Mouse (Mus musculus) brown adipose tissue, adult 24 weeks (tissue): Measurements from ENCODE around the gene Rhbg. TPM values are rescaled to one million over a fixed set of nuclear protein-coding genes. Genes with fewer than 3 reads are reported as not detected.

Experiments used
- H3K27ac ChIP-seq: fragments of 200-500 bp; replicated peaks from 2 replicates; pipeline ENCODE4 v1.5.1; 2012; ENCODE audit warnings: low read depth, mild to moderate bottlenecking, low read length
- H3K4me1 ChIP-seq: fragments of 200-500 bp; 2 replicates; pipeline ENCODE4 v1.6.1; 2012; ENCODE audit warnings: low read length, mixed read lengths; ENCODE audit not compliant: control insufficient read depth, insufficient read depth, insufficient read length
- H3K4me3 ChIP-seq: fragments of 200-500 bp; 2 replicates; pipeline ENCODE4 v1.5.1; 2012; ENCODE audit warnings: low read depth, mild to moderate bottlenecking, low read length, moderate library complexity; ENCODE audit not compliant: insufficient read depth
- polyA plus RNA-seq: library from polyadenylated mRNA; stranded (reverse); fragments of >200 nt; gene quantifications from 2 replicates; pipeline ENCODE4 v1.2.4, GENCODE M21; 2012; ENCODE audit not compliant: missing spikeins, insufficient read depth, insufficient read length

The Rhbg gene
- polyA plus RNA-seq, 1 experiment = not detected

DNA sequence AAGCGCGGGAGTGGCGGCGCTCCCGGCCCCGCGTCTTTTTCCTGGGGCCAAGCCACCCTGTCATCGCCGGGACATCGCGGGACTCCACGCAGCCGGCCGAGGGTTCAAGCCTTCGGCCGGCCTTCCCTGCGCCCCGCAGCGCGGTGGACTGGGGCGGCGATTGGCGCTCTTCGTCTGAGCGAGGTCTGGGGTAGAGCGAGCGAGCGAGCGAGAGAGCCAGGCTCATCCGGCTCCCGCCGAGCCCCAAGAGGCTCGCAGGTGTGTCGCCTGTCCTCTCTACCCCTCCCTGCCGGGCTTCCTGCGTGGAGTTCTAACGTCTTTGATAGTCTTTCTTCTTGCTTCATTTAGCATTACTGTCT lies 53.6 kb downstream of the Rhbg start:
- Histone ChIP-seq H3K4me3 (peak overlapping the region; percentile 36), H3K27ac (no peak overlapping the region), H3K4me1 (peaks cover 4% of the 10 kb centered on the region; the same call in 1 of the 2 replicates)

DNA sequence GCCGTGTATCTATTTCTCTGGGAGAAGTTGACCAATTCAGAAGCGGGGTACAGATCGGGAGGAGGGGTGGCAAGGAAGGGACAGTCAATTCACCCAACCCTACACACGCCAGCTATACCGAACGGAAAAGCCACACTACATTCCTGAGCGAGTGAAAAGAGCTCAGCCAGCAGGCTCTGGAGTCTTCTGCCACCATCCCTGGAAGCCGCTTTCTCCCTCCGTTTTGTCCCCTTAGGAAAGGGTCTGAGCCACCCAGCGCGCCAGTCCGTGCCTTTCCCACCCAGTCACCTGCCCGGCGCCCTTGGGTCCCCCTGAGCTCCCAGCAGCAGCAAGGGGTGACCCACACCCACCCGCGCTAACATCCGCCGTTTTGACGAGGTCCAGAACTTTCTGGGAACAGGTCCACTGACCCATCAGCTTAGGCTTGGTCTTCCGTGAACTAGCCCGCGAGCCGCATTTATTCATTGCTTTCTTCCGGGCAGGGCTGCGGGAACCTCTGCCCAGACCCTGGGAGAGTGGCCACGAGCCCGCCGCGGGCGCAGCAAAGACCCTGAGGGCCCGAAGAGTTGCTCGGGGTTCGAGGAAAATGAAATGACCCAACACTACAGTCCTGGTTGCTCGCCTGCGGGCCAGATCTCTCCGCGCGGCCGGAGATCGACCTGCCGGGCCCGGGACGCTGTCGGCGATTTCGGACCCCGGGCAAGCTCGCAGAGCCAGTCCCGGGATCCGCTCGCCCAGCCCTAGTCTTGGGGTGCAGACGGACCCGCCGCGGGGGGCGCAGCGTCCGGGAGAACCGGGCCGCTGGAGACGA lies 54.1 kb downstream of the Rhbg start:
- H3K4me3 ChIP-seq = peak overlapping the region; percentile 36
- H3K27ac ChIP-seq = no peak overlapping the region
- peaks cover 4% of the 10 kb centered on the region; the same call in 1 of the 2 replicates for H3K4me1 ChIP-seq

GRCm38 (mm10) chr3:88199541-88200110 lies 54.9 kb downstream of the Rhbg start:
- Histone ChIP-seq H3K27ac (no peak overlapping the region), H3K4me1 (peaks cover 4% of the 10 kb centered on the region; the same call in 1 of the 2 replicates), H3K4me3 (no peak overlapping the region)

DNA sequence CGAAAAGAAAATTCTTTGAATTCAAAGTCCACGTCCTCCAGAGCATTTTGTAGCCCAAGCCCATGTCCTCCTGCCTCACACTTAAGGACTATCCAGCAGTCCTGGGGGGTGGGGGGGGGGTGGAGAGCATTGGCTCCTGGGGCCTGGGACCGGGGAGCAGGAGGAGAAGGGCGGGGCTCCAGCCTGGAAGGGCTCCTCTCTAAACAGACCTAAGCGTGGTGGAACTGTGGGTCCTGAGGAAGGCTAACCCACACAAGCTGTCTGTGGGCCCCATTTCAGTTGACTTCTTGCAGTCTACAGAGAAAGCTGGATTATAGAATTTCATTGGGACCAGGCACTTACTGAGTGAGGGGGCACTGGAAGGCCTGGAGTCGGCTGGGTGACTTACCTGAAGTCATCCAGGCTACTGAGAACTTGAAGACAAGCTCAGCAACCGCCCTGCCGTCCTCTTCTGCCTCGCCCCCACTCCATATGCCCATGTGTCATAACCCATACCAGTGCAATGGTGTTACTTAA lies 55.9 kb downstream of the Rhbg start:
- no peak overlapping the region for H3K27ac ChIP-seq
- H3K4me1 ChIP-seq = peaks cover 4% of the 10 kb centered on the region; the same call in 1 of the 2 replicates
- H3K4me3 ChIP-seq = no peak overlapping the region

- Histone ChIP-seq H3K4me1 (peaks cover 4% of the 10 kb centered on the region; the same call in 1 of the 2 replicates), H3K4me3 (no peak overlapping the region), H3K27ac (no peak overlapping the region)
These were observed 56.6 kb downstream of the Rhbg start for GRCm38 (mm10) chr3:88197741-88198504.

Other genes starting within 250 kb of the Rhbg start
- not detected in 2 replicates for gene Hapln2, start 227.1 kb downstream of the Rhbg start, polyA plus RNA-seq
- gene Gpatch4, start 211.6 kb downstream of the Rhbg start, polyA plus RNA-seq = 11.0 and 13.9 TPM in 2 replicates
- gene Naxe, start 196.2 kb downstream of the Rhbg start, polyA plus RNA-seq = 152 and 153 TPM in 2 replicates
- not detected in 2 replicates for gene Ttc24, start 176.4 kb downstream of the Rhbg start, polyA plus RNA-seq
- 1.1 TPM in 1 of 2 replicates, not detected in the other for gene Iqgap3, start 172.7 kb downstream of the Rhbg start, polyA plus RNA-seq
- gene Mef2d, start 112.3 kb downstream of the Rhbg start, polyA plus RNA-seq = 34.8 and 50.0 TPM in 2 replicates
- gene Gm38392, start 32.5 kb upstream of the Rhbg start, polyA plus RNA-seq = not detected in 2 replicates
- gene Tsacc, start 42.3 kb upstream of the Rhbg start, polyA plus RNA-seq = 12.9 and 20.4 TPM in 2 replicates
- gene Cct3, start 42.4 kb upstream of the Rhbg start, polyA plus RNA-seq = 120 and 173 TPM in 2 replicates
- 96.8 and 101 TPM in 2 replicates for gene Glmp, start 70.3 kb upstream of the Rhbg start, polyA plus RNA-seq
- 89.9 and 111 TPM in 2 replicates for gene Tmem79, start 81.4 kb upstream of the Rhbg start, polyA plus RNA-seq
- gene Smg5, start 81.6 kb upstream of the Rhbg start, polyA plus RNA-seq = 14.2 and 24.1 TPM in 2 replicates
- 2.1 TPM in 2 replicates for gene Paqr6, start 109.9 kb upstream of the Rhbg start, polyA plus RNA-seq
- gene Bglap3, start 118.0 kb upstream of the Rhbg start, polyA plus RNA-seq = not detected in 2 replicates
- gene Bglap2, start 124.0 kb upstream of the Rhbg start, polyA plus RNA-seq = not detected in 2 replicates
- not detected in 2 replicates for gene Bglap, start 129.8 kb upstream of the Rhbg start, polyA plus RNA-seq
- 25.1 and 30.8 TPM in 2 replicates for gene Pmf1, start 155.6 kb upstream of the Rhbg start, polyA plus RNA-seq
- gene Slc25a44, start 170.4 kb upstream of the Rhbg start, polyA plus RNA-seq = 71.0 and 78.1 TPM in 2 replicates
- gene Sema4a, start 206.5 kb upstream of the Rhbg start, polyA plus RNA-seq = 25.7 and 30.2 TPM in 2 replicates